Mouse (Mus musculus) lung, embryonic 14.5 days (tissue): ENCODE results near the gene Tsfm. TPM values are rescaled to one million over a fixed set of nuclear protein-coding genes. Genes with fewer than 3 reads are reported as not detected.

Experiments used
- ATAC-seq: fragments of 200-750 bp; cut with Nextera tagmentation; 2 replicates; pipeline ENCODE4 v1.8.0; 2017; ENCODE audit warnings: mild to moderate bottlenecking, moderate TSS enrichment, moderate library complexity; ENCODE audit not compliant: insufficient read depth
- DNase-seq: peaks from one replicate; pipeline ENCODE4 v3.0.0-alpha.2; 2015
- H3K27ac ChIP-seq: fragments of 300-500 bp; sonication (generic); 2 replicates; pipeline ENCODE4 v1.5.1; 2014; ENCODE audit warnings: low read depth, mild to moderate bottlenecking, moderate library complexity
- H3K27me3 ChIP-seq: fragments of 300-500 bp; sonication (generic); 2 replicates; pipeline ENCODE4 v1.6.1; 2014; ENCODE audit warnings: low read length, control low read depth; ENCODE audit not compliant: insufficient read depth
- H3K36me3 ChIP-seq: fragments of 300-500 bp; sonication (generic); 2 replicates; pipeline ENCODE4 v1.6.1; 2014; ENCODE audit warnings: control low read depth; ENCODE audit not compliant: insufficient read depth
- H3K4me1 ChIP-seq: fragments of 300-500 bp; sonication (generic); 2 replicates; pipeline ENCODE4 v1.6.1; 2014; ENCODE audit warnings: antibody characterized with exemption, control low read depth; ENCODE audit not compliant: insufficient read depth
- H3K4me2 ChIP-seq: fragments of 300-500 bp; sonication (generic); 2 replicates; pipeline ENCODE4 v1.6.1; 2014; ENCODE audit warnings: mild to moderate bottlenecking
- H3K4me3 ChIP-seq: fragments of 300-500 bp; sonication (generic); 2 replicates; pipeline ENCODE4 v1.5.1; 2014; ENCODE audit warnings: low read depth, low read length
- H3K9ac ChIP-seq: fragments of 300-500 bp; sonication (generic); 2 replicates; pipeline ENCODE4 v1.6.1; 2014
- H3K9me3 ChIP-seq: fragments of 300-500 bp; sonication (generic); 2 replicates; pipeline ENCODE4 v1.6.1; 2016; ENCODE audit warnings: low read depth, low read length, control low read depth
- CTCF ChIP-seq: IDR thresholded peaks from 2 replicates; pipeline ENCODE4 v1.5.1; 2016; ENCODE audit warnings: antibody characterized with exemption, low read depth
- WGBS: fragments of 180-500 bp; shearing (Covaris S2); extraction: QIAGEN DNeasy Blood & Tissue Kit; methylation state at CpG from one replicate; pipeline ENCODE4 v1.1.7; 2014; 5-methylcytosine and 5-hydroxymethylcytosine counted together
- polyA plus RNA-seq: library from polyadenylated mRNA; unstranded; fragments of >200 nt; fragmentation: Nextera tagmentation; extraction: Ambion mirVana; gene quantifications from 2 replicates; pipeline ENCODE4 v1.2.1, GENCODE M21; 2014

Tsfm gene
- polyA plus RNA-seq, 1 experiment from 2014 or later = 76.8 TPM

DNA sequence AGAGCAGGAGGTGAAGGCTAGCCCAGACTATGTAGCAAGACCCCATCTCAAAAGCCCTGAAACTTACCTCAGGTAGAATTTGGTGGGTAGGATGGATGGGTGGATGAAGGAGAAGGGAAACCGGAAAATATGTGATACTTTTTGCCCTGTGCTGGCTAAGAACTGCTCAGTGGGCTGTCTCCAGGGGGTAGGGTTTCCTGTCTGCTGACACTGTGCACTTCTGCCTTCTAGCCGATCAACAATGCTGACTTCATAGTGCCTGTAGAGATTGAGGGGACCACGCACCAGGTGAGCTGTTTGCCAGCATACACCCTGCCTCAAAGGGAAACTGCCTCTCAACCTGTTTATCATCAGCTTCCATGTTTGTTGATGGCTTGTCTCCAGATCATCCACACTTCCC lies 37.0 kb downstream of the Tsfm start:
- peaks cover 69% of the 10 kb centered on the region for H3K36me3 ChIP-seq
- no peak overlapping the region for H3K9ac ChIP-seq
- H3K4me1 ChIP-seq = no peaks in the 10 kb centered on the region
- TF ChIP-seq CTCF = no peak
- no peak overlapping the region for H3K27ac ChIP-seq
- ATAC-seq = no peak
- no peaks in the 10 kb centered on the region for H3K9me3 ChIP-seq
- no peak overlapping the region for H3K4me3 ChIP-seq
- no peak for DNase-seq
- no peak overlapping the region for H3K4me2 ChIP-seq
- WGBS = 84% methylated on average over 3 of the region's 3 CpGs
- H3K27me3 ChIP-seq = no peaks in the 10 kb centered on the region

DNA sequence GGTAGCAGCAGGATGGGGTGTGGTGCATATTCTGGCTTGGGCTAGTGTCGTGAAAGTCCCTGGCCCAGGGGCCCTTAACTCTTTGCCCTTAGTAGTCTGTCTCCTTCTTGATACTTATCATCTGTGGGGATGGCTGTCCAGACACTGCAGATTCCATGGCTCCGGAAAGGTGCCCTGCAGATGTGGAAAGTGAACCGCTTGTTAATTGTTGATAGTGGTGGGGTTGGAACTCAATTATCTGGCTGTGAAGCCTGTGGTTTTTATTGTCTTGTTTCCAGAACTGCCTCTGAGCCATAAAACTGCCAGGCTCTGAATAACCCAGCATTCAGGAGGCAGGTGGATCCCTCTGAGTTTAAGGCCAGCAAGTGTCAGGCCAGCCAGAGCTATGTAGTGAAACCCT lies 39.0 kb downstream of the Tsfm start:
- no peak for ATAC-seq
- H3K27ac ChIP-seq = no peak overlapping the region
- no peaks in the 10 kb centered on the region for H3K27me3 ChIP-seq
- no peaks in the 10 kb centered on the region for H3K9me3 ChIP-seq
- H3K9ac ChIP-seq = no peak overlapping the region
- H3K4me2 ChIP-seq = no peak overlapping the region
- peaks cover 63% of the 10 kb centered on the region for H3K36me3 ChIP-seq
- DNase-seq = no peak
- WGBS = 71% methylated on average over 3 of the region's 3 CpGs
- no peak overlapping the region for H3K4me3 ChIP-seq
- no peak for TF ChIP-seq CTCF
- H3K4me1 ChIP-seq = peaks cover 16% of the 10 kb centered on the region

DNA sequence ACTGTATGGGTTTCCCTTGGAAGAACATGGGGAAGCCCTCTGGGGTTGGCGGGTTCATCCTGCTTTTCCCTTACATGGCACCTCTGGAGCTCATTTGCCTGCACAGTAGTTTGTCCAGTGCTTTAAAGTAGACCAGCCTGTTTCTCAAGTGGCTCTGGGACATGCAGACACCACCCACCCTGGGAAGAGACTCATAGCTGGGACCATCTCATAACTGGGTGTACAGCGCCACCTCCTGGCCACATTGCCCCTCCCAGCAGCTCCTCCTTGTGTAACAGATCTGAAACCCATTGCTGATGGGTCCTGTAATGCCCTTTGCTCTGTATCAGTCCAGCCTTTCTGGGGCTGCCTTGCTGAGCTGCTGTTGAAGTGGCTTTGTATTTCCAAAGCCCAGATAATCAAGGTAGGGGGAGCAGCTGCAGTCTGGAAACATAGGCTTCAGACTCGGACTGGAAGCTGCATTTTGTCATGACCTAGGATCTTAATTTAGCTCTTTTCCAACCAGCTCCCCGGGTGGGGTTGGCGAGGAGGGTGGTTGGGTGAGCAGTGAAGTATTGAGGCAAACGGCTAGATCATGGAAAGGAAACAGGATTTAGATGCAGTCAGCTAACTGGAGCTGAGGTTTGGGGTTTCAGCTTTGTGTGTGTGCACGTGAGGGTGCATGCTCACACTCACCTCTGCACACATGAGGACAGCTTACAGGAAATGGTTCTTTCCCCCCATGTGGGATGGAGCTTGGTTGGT lies 40.2 kb downstream of the Tsfm start:
- WGBS = 50% methylated on average over 7 of the region's 7 CpGs
- Histone ChIP-seq H3K27me3 (no peaks in the 10 kb centered on the region), H3K4me3 (no peak overlapping the region), H3K36me3 (peaks cover 54% of the 10 kb centered on the region), H3K9me3 (no peaks in the 10 kb centered on the region), H3K4me1 (peaks cover 24% of the 10 kb centered on the region), H3K4me2 (no peak overlapping the region), H3K27ac (0 out of 2 replicates have a peak overlapping the region, but pooled peaks have one; percentile 60), H3K9ac (peak overlapping the region; percentile 16; the same call in 1 of the 2 replicates)
- TF ChIP-seq CTCF = peak; percentile 97
- ATAC-seq = peak; percentile 70
- peak; percentile 95 for DNase-seq

DNA sequence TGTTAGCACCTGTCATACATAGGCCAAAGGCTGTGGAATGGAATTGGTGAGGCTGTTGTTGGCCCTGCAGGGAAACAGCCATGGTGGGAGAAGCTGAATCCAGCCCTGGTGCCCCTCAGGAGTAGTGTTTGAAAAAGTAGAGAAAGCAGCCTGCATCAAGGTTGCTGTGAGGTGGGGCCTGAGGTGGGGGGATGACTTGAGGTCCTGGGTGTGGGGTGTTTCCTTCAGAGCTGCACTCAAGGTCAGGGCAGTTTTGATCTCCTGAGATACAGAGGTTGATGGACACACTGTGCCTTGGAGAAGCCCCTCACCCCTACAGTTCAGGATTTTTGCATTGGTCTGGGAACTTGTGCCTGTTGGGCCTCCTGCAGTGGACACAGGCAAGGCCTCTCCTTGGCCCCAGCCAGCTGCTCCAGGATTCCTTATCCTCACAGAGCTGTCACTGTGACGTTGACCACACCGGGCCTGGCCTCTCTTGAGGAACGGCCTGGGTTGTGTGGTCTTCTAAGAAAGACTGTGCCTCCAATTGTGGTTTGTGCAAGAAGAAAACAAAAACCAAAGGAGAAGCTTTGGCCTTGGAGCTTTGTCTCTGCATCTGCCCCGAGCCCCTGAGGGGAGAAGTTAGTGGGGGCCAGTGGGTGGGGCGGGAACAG lies 42.0 kb downstream of the Tsfm start:
- Histone ChIP-seq H3K27ac (peak overlapping the region; percentile 85; the same call in 1 of the 2 replicates), H3K4me2 (no peak overlapping the region)
- 50% methylated on average over 5 of the region's 5 CpGs for WGBS

DNA sequence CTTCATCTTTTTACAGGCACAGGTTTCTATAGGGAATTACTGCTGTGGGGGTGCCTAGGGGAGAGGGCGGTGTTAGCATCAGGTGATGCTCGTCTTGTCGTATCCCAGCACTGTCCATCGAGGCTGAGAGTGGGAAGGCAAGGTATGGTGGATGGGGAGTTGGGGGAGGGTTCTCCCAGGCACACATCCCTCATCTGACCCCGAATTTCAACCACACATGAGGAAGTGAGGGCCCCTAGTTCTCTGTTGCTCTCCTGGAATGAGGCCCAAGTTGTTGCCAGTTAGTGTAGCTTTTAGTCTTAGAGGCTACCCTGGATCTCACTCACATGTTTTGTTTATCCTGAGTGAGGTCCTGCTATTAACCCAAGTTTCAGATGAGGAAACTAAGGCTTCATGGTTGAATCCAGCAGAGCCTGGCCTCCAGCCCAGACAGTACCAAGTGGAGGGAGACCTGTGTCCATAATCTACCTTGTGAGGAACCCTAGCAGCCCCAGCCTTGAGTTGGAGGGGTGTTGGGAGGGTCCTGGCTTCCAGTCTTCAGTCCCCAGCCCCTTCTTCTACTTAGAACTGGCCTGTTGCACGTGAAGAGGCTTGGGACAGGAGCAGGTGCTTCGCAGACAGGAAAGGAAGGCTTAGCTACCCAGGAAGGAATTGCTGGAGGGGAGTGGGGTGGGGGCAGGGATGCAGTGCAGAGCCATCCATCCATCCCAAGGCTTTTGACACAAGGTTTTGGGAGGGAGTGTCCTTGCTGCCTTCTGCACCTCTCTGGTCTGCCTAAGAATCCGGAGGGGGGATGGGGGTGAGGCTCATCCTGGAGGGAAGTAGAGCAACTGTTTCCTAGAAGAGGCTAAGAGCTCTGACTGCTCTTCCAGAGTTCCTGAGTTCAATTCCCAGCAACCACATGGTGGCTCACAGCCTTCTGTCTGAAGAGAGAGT lies 43.2 kb downstream of the Tsfm start:
- 52% methylated on average over 8 of the region's 8 CpGs for WGBS
- ATAC-seq (no peak), DNase-seq (no peak)
- Histone ChIP-seq H3K9ac (no peak overlapping the region; the same call in 1 of the 2 replicates), H3K9me3 (no peaks in the 10 kb centered on the region), H3K27me3 (no peaks in the 10 kb centered on the region), H3K27ac (peak overlapping the region; percentile 85), H3K4me1 (peaks cover 49% of the 10 kb centered on the region), H3K4me2 (peak overlapping the region; percentile 39), H3K36me3 (peaks cover 37% of the 10 kb centered on the region), H3K4me3 (0 out of 2 replicates have a peak overlapping the region, but pooled peaks have one; percentile 1)
- no peak for TF ChIP-seq CTCF

More for the DNA sequence above, 42.0 kb downstream of the Tsfm start:
- TF ChIP-seq CTCF = no peak
- peak overlapping the region; percentile 2; the same call in 1 of the 2 replicates for H3K9ac ChIP-seq
- no peaks in the 10 kb centered on the region for H3K9me3 ChIP-seq
- no peak for DNase-seq
- peaks cover 38% of the 10 kb centered on the region for H3K4me1 ChIP-seq
- no peak overlapping the region for H3K4me3 ChIP-seq
- peaks cover 45% of the 10 kb centered on the region for H3K36me3 ChIP-seq
- ATAC-seq = no peak
- no peaks in the 10 kb centered on the region for H3K27me3 ChIP-seq

DNA sequence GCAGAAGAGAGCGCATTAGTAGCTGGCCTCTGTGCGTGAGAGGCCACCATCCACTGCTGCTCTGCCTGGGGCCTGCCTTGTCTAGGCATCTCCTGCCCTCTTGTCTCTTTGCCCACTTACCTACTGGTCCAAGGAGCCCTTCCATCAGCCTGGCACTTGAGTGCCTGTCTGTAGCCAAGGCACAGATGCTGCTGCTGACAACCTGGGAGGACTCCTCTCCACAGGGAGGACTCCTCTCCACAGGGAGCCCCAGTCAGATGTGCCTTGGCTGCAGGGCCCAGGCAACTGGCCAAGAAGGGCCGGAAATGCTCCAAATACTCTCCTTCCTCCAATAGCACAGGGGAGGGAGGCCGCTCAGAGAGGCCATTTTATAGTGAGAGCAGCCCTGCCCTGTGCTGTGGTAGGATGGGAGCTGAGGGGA lies 44.1 kb downstream of the Tsfm start:
- no peaks in the 10 kb centered on the region for H3K27me3 ChIP-seq
- peak overlapping the region; percentile 85 for H3K27ac ChIP-seq
- H3K36me3 ChIP-seq = peaks cover 28% of the 10 kb centered on the region
- peak overlapping the region; percentile 39 for H3K4me2 ChIP-seq
- ATAC-seq = peak; percentile 82
- TF ChIP-seq CTCF = no peak
- peak; percentile 96 for DNase-seq
- no peak overlapping the region for H3K9ac ChIP-seq
- no peaks in the 10 kb centered on the region for H3K9me3 ChIP-seq
- 33% methylated on average over 4 of the region's 4 CpGs for WGBS
- H3K4me3 ChIP-seq = 0 out of 2 replicates have a peak overlapping the region, but pooled peaks have one; percentile 1
- H3K4me1 ChIP-seq = peaks cover 58% of the 10 kb centered on the region
